9 mouse cellular contexts compared by ENCODE assay signal in the genomic region with DNA sequence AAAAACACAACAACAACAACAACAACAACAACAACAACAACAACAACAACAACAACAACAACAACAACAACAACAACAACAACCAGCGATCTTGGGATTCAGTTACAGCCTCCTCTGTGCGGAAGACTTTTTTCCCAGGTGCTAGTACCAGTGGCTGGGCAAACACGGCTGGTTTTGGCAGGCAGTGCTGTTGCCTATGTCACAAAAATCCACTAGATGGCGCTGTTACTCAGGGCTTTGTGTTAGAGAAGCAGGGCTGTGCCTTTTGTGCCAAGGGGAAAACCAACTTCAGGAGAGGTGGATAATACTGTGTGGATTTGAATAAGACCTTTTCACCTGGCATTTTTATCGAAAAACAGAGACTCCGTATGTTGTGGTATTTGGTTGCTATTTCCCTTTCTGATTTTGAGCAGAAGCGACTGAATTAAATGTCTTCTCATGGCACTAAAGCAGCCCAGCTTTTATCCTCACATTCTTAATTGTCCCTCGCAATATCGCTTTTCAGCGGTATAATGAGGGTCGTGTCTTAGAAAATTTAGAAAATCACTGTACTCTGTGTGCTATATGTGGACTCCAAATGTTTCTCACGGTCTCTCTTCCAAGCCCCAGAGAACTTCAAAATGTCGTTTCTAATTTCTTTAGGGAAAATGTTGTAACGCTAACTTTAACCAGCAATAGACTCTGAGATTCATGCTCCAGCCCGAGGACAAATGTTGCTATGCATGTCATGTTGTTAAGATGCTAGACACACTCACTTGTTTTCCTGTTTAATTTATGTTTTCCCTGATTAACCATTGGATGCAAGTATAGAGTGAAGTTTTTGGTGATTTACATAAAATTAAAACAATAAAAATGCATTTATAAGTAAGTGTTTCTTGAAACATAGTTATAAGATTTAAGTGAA.
DNase-seq lines count a peak whose midpoint lies in the region; ATAC-seq lines count a peak whose summit lies in the region.
"Had no signal": no experiment of that assay in that cellular context is flagged by ENCODE, and none has a peak within 500 bp of the region (broad histone marks: within the 10 kb centered on the region; RNA-seq: fewer than 3 reads in every experiment).

No protein-coding gene starts in this region.

- H3K36me3 ChIP-seq in embryonic facial prominence, embryonic 10.5 days (replicated peaks): no peaks in the 10 kb centered on the region
- no peaks in the 10 kb centered on the region for H3K36me3 ChIP-seq in kidney, embryonic 16.5 days (ENCODE audit: insufficient read depth, low read length)
- H3K36me3 ChIP-seq in limb, embryonic 15.5 days: no peaks in the 10 kb centered on the region
- H3K36me3 ChIP-seq in neural tube, embryonic 12.5 days: no peaks in the 10 kb centered on the region
- H3K36me3 ChIP-seq: heart, embryonic 13.5 days had no signal

- H3K4me1 ChIP-seq in embryonic facial prominence, embryonic 10.5 days: no peaks in the 10 kb centered on the region
- H3K4me1 ChIP-seq in kidney, embryonic 16.5 days (ENCODE audit: insufficient read depth, low read length): no peaks in the 10 kb centered on the region
- peaks cover 3% of the 10 kb centered on the region; the same call in 1 of the 2 replicates for H3K4me1 ChIP-seq in limb, embryonic 15.5 days
- no peaks in the 10 kb centered on the region for H3K4me1 ChIP-seq in neural tube, embryonic 12.5 days

- ATAC-seq in kidney, embryonic 16.5 days (ENCODE audit: low FRiP score, low TSS enrichment): peak; percentile 90
- peak; percentile 24; the same call in 1 of the 2 replicates for ATAC-seq in limb, embryonic 15.5 days (ENCODE audit: insufficient number of reproducible peaks, low FRiP score, low TSS enrichment, low read depth)
- peak; percentile 89 for ATAC-seq in neural tube, embryonic 12.5 days (ENCODE audit: low FRiP score, low read depth)

- WGBS in embryonic facial prominence, embryonic 10.5 days: 50% methylated on average over 15 of the region's 15 CpGs
- 36% methylated on average over 15 of the region's 15 CpGs for WGBS in kidney, embryonic 16.5 days
- WGBS in limb, embryonic 15.5 days: 28% methylated on average over 15 of the region's 15 CpGs
- 48% methylated on average over 15 of the region's 15 CpGs for WGBS in neural tube, embryonic 12.5 days

- H3K27ac ChIP-seq in embryonic facial prominence, embryonic 10.5 days (replicated peaks): no peak overlapping the region
- H3K27ac ChIP-seq in kidney, embryonic 16.5 days (ENCODE audit: low read length): no peak overlapping the region
- H3K27ac ChIP-seq in limb, embryonic 15.5 days: no peak overlapping the region
- no peak overlapping the region for H3K27ac ChIP-seq in neural tube, embryonic 12.5 days
- H3K27ac ChIP-seq: heart, embryonic 13.5 days had no signal

- no peak overlapping the region for H3K4me3 ChIP-seq in embryonic facial prominence, embryonic 10.5 days
- no peak overlapping the region for H3K4me3 ChIP-seq in kidney, embryonic 16.5 days (ENCODE audit: low read length)
- no peak overlapping the region for H3K4me3 ChIP-seq in limb, embryonic 15.5 days
- H3K4me3 ChIP-seq in neural tube, embryonic 12.5 days: no peak overlapping the region
- H3K4me3 ChIP-seq: heart, embryonic 13.5 days had no signal

- no peak overlapping the region for H3K4me2 ChIP-seq in kidney, embryonic 16.5 days (replicated peaks; ENCODE audit: low read depth, low read length)
- H3K4me2 ChIP-seq in limb, embryonic 15.5 days: no peak overlapping the region
- no peak overlapping the region for H3K4me2 ChIP-seq in neural tube, embryonic 12.5 days (replicated peaks)

- H3K9me3 ChIP-seq in embryonic facial prominence, embryonic 10.5 days: no peaks in the 10 kb centered on the region
- no peaks in the 10 kb centered on the region for H3K9me3 ChIP-seq in kidney, embryonic 16.5 days (ENCODE audit: low read length)
- no peaks in the 10 kb centered on the region for H3K9me3 ChIP-seq in limb, embryonic 15.5 days
- no peaks in the 10 kb centered on the region for H3K9me3 ChIP-seq in neural tube, embryonic 12.5 days
- H3K9me3 ChIP-seq: heart, embryonic 13.5 days had no signal

- no peak overlapping the region for H3K9ac ChIP-seq in kidney, embryonic 16.5 days (replicated peaks; ENCODE audit: low read length)
- no peak overlapping the region for H3K9ac ChIP-seq in limb, embryonic 15.5 days
- no peak overlapping the region for H3K9ac ChIP-seq in neural tube, embryonic 12.5 days
- H3K9ac ChIP-seq: heart, embryonic 13.5 days had no signal

- DNase-seq in CD4-positive helper T cell, adult 2 months (ENCODE audit: low read depth, low spot score): peak; percentile 16
- peak; percentile 79 for DNase-seq in adrenal gland, postnatal 10 days
- peak; percentile 77 for DNase-seq in embryonic facial prominence, embryonic 10.5 days (ENCODE audit: low spot score)
- peak; percentile 14 to 52 for DNase-seq in heart, adult 9 months (ENCODE audit: low spot score in 2 of 2)
- DNase-seq in thymus, postnatal 14 days: peak; percentile 33

- no peaks in the 10 kb centered on the region for H3K27me3 ChIP-seq in embryonic facial prominence, embryonic 10.5 days (replicated peaks; ENCODE audit: low read depth, poor library complexity, severe bottlenecking)
- H3K27me3 ChIP-seq in kidney, embryonic 16.5 days (ENCODE audit: insufficient read depth, low read length): no peaks in the 10 kb centered on the region
- H3K27me3 ChIP-seq in limb, embryonic 15.5 days: 0 out of 2 replicates have a peak, but pooled peaks cover 4% of the 10 kb centered on the region
- H3K27me3 ChIP-seq in neural tube, embryonic 12.5 days (replicated peaks): no peaks in the 10 kb centered on the region
- H3K27me3 ChIP-seq: heart, embryonic 13.5 days had no signal

Comparison
In these comparisons a context has a peak if more than half of its experiments do, and no peak if none do; other contexts are left out.
1. DNase-seq: peak in every context shown above with its lines; median percentile 79 in adrenal gland, postnatal 10 days; 77 in embryonic facial prominence, embryonic 10.5 days; 33 in heart, adult 9 months; 33 in thymus, postnatal 14 days; 16 in CD4-positive helper T cell, adult 2 months.
2. ATAC-seq: peak in every context shown above with its lines; median percentile 90 in kidney, embryonic 16.5 days; 89 in neural tube, embryonic 12.5 days; 24 in limb, embryonic 15.5 days.